In genomic region chr2:154604156-154604555, GRCm38 (mm10) we compare ENCODE assay signal across 8 mouse cellular contexts. TPM values are rescaled to one million over a fixed set of nuclear protein-coding genes. Genes with fewer than 3 reads are reported as not detected.
DNase-seq lines count a peak whose midpoint lies in the region; ATAC-seq and TF ChIP-seq lines count a peak whose summit lies in the region.

No protein-coding gene starts in this region.

- peak overlapping the region; percentile 53 for H3K4me2 ChIP-seq in limb, embryonic 15.5 days
- peak overlapping the region; percentile 60 for H3K4me2 ChIP-seq in stomach, embryonic 15.5 days

- no peak for DNase-seq in left cerebral cortex, adult 2 months (ENCODE audit: extremely low spot score in 1 of 2, low spot score in 2 of 2)
- no peak for DNase-seq in left cerebral cortex, postnatal 25 days (ENCODE audit: low spot score in 2 of 2)
- no peak for DNase-seq in layer of hippocampus, adult 9-11 months
- no peak for DNase-seq in cerebellum, postnatal 4 days (ENCODE audit: low spot score in 2 of 2)

- ATAC-seq in erythroblast, adult 5-6 weeks (replicated peaks; ENCODE audit: low FRiP score, poor library complexity, severe bottlenecking) = peak; percentile 16
- ATAC-seq in limb, embryonic 15.5 days (ENCODE audit: insufficient number of reproducible peaks, low FRiP score, low TSS enrichment, low read depth) = no peak
- no peak for ATAC-seq in stomach, embryonic 15.5 days (ENCODE audit: insufficient read depth, low FRiP score, low read depth)
- ATAC-seq in frontal cortex, adult (ENCODE audit: low TSS enrichment) = no peak

- no peaks in the 10 kb centered on the region for H3K27me3 ChIP-seq in limb, embryonic 15.5 days
- H3K27me3 ChIP-seq in stomach, embryonic 15.5 days (replicated peaks) = no peaks in the 10 kb centered on the region

- no peaks in the 10 kb centered on the region for H3K36me3 ChIP-seq in limb, embryonic 15.5 days
- H3K36me3 ChIP-seq in stomach, embryonic 15.5 days = no peaks in the 10 kb centered on the region

- H3K27ac ChIP-seq in left cerebral cortex, adult 2 months = peak overlapping the region; percentile 52; the same call in 1 of the 2 replicates
- peak overlapping the region; percentile 24; the same call in 1 of the 2 replicates for H3K27ac ChIP-seq in limb, embryonic 15.5 days
- peak overlapping the region; percentile 32; the same call in 1 of the 2 replicates for H3K27ac ChIP-seq in stomach, embryonic 15.5 days

- 32% methylated on average over 7 of the region's 7 CpGs for WGBS in limb, embryonic 15.5 days
- WGBS in stomach, embryonic 15.5 days = 28% methylated on average over 7 of the region's 7 CpGs

- TF ChIP-seq CTCF in left cerebral cortex, adult 2 months (IDR thresholded peaks at IDR 0.05) = no peak

- no peaks in the 10 kb centered on the region for H3K9me3 ChIP-seq in limb, embryonic 15.5 days
- H3K9me3 ChIP-seq in stomach, embryonic 15.5 days = no peaks in the 10 kb centered on the region

- intact Hi-C loops in left cerebral cortex, adult 2 months (cut with DNase I) = no loop called here
- intact Hi-C loops in left cerebral cortex, postnatal 25 days (cut with DNase I) = no loop called here

- H3K4me3 ChIP-seq in left cerebral cortex, adult 2 months = peak overlapping the region; percentile 98
- H3K4me3 ChIP-seq in limb, embryonic 15.5 days = peak overlapping the region; percentile 71
- peak overlapping the region; percentile 80 for H3K4me3 ChIP-seq in stomach, embryonic 15.5 days (replicated peaks)

- peaks cover 14% of the 10 kb centered on the region; the same call in 1 of the 2 replicates for H3K4me1 ChIP-seq in limb, embryonic 15.5 days
- H3K4me1 ChIP-seq in stomach, embryonic 15.5 days = peaks cover 10% of the 10 kb centered on the region; the same call in 1 of the 2 replicates

- H3K9ac ChIP-seq in limb, embryonic 15.5 days = no peak overlapping the region
- H3K9ac ChIP-seq in stomach, embryonic 15.5 days = no peak overlapping the region

RNA-seq across cellular contexts. Expression of gene Pxmp4, which starts 0.6 kb away (rescaled TPM):
- total RNA-seq in left cerebral cortex, adult 2 months (2021) = 10 to 100 TPM; 12.8 to 14.2 TPM
- 10 to 100 TPM; 11.4 to 14.1 TPM for total RNA-seq in left cerebral cortex, postnatal 25 days (2021)
- total RNA-seq in erythroblast, adult 5-6 weeks (2015; ENCODE audit: low replicate concordance) = 9.0 and 9.6 TPM in 2 replicates
- 7.5 and 11.2 TPM in 2 replicates for total RNA-seq in erythroblast, adult 5-6 weeks (2017; ENCODE audit: low replicate concordance)
- 30.8 and 32.3 TPM in 2 replicates for polyA plus RNA-seq in limb, embryonic 15.5 days (2015; fragmentation: Nextera tagmentation; extraction: Ambion mirVana)
- polyA plus RNA-seq in stomach, embryonic 15.5 days (2015; fragmentation: Nextera tagmentation; extraction: Ambion mirVana) = 26.8 and 30.2 TPM in 2 replicates

RNA-seq across cellular contexts. Expression of gene Zfp341, which starts 8.9 kb away (rescaled TPM):
- 10 to 100 TPM; 11.1 to 11.7 TPM for total RNA-seq in left cerebral cortex, adult 2 months (2021)
- total RNA-seq in left cerebral cortex, postnatal 25 days (2021) = 10 to 100 TPM; 12.1 to 13.1 TPM
- 6.9 and 11.0 TPM in 2 replicates for total RNA-seq in erythroblast, adult 5-6 weeks (2015; ENCODE audit: low replicate concordance)
- 6.4 TPM in 2 replicates for total RNA-seq in erythroblast, adult 5-6 weeks (2017; ENCODE audit: low replicate concordance)
- 1.2 and 1.5 TPM in 2 replicates for polyA plus RNA-seq in limb, embryonic 15.5 days (2015; fragmentation: Nextera tagmentation; extraction: Ambion mirVana)
- polyA plus RNA-seq in stomach, embryonic 15.5 days (2015; fragmentation: Nextera tagmentation; extraction: Ambion mirVana) = 0.83 and 0.88 TPM in 2 replicates

RNA-seq across cellular contexts. Expression of gene 4930519P11Rik, which starts 9.1 kb away (rescaled TPM):
- not detected for total RNA-seq in left cerebral cortex, adult 2 months (2021)
- total RNA-seq in left cerebral cortex, postnatal 25 days (2021) = not detected
- total RNA-seq in erythroblast, adult 5-6 weeks (2015; ENCODE audit: low replicate concordance) = 6.7 TPM in 1 of 2 replicates, not detected in the other
- 1.8 TPM in 1 of 2 replicates, not detected in the other for total RNA-seq in erythroblast, adult 5-6 weeks (2017; ENCODE audit: low replicate concordance)
- polyA plus RNA-seq in limb, embryonic 15.5 days (2015; fragmentation: Nextera tagmentation; extraction: Ambion mirVana) = 0.67 TPM in 1 of 2 replicates, not detected in the other
- polyA plus RNA-seq in stomach, embryonic 15.5 days (2015; fragmentation: Nextera tagmentation; extraction: Ambion mirVana) = 0.30 and 0.78 TPM in 2 replicates

RNA-seq across cellular contexts. Expression of gene E2f1, which starts 34.5 kb away (rescaled TPM):
- 10 to 100 TPM in 1 of 2 experiments, 1 to 10 TPM in 1; 10.0 to 11.5 TPM for total RNA-seq in left cerebral cortex, adult 2 months (2021)
- total RNA-seq in left cerebral cortex, postnatal 25 days (2021) = 10 to 100 TPM in 1 of 2 experiments, 1 to 10 TPM in 1; 8.8 to 10.1 TPM
- total RNA-seq in erythroblast, adult 5-6 weeks (2015; ENCODE audit: low replicate concordance) = 6.7 and 11.1 TPM in 2 replicates
- 5.5 and 7.0 TPM in 2 replicates for total RNA-seq in erythroblast, adult 5-6 weeks (2017; ENCODE audit: low replicate concordance)
- polyA plus RNA-seq in limb, embryonic 15.5 days (2015; fragmentation: Nextera tagmentation; extraction: Ambion mirVana) = 18.3 and 23.1 TPM in 2 replicates
- 20.2 and 21.1 TPM in 2 replicates for polyA plus RNA-seq in stomach, embryonic 15.5 days (2015; fragmentation: Nextera tagmentation; extraction: Ambion mirVana)

RNA-seq across cellular contexts. Expression of gene Necab3, which starts 45.5 kb away (rescaled TPM):
- total RNA-seq in left cerebral cortex, adult 2 months (2021) = 10 to 100 TPM; 79.3 to 82.7 TPM
- 10 to 100 TPM; 82.5 to 88.7 TPM for total RNA-seq in left cerebral cortex, postnatal 25 days (2021)
- total RNA-seq in erythroblast, adult 5-6 weeks (2015; ENCODE audit: low replicate concordance) = 0.63 TPM in 1 of 2 replicates, not detected in the other
- 11.6 TPM in 1 of 2 replicates, not detected in the other for total RNA-seq in erythroblast, adult 5-6 weeks (2017; ENCODE audit: low replicate concordance)
- polyA plus RNA-seq in limb, embryonic 15.5 days (2015; fragmentation: Nextera tagmentation; extraction: Ambion mirVana) = 3.7 and 4.0 TPM in 2 replicates
- polyA plus RNA-seq in stomach, embryonic 15.5 days (2015; fragmentation: Nextera tagmentation; extraction: Ambion mirVana) = 2.4 and 2.5 TPM in 2 replicates
